Mouse (Mus musculus): ENCODE data around the gene Wrap53. TPM values are rescaled to one million over a fixed set of nuclear protein-coding genes. Genes with fewer than 3 reads are reported as not detected.

Wrap53 gene
- polyA plus RNA-seq, 1 experiment: 8.2 TPM

GRCm38 (mm10) chr11:69525661-69526060 is 54.4 kb downstream of the Wrap53 start:
- no peaks in the 10 kb centered on the region for H3K4me1 ChIP-seq (ENCODE audit: control insufficient read depth, insufficient read depth, low read length)
- TF ChIP-seq POLR2A (IDR thresholded peaks at IDR 0.05; ENCODE audit: borderline replicate concordance, low read depth, low read length): no peak
- no peak for TF ChIP-seq CTCF (IDR thresholded peaks at IDR 0.05; ENCODE audit: low read depth, low read length)
- no peak overlapping the region for H3K27ac ChIP-seq (ENCODE audit: insufficient read depth, low read depth, low read length)
- no peak overlapping the region for H3K4me3 ChIP-seq (ENCODE audit: insufficient read depth, low read length)

DNA sequence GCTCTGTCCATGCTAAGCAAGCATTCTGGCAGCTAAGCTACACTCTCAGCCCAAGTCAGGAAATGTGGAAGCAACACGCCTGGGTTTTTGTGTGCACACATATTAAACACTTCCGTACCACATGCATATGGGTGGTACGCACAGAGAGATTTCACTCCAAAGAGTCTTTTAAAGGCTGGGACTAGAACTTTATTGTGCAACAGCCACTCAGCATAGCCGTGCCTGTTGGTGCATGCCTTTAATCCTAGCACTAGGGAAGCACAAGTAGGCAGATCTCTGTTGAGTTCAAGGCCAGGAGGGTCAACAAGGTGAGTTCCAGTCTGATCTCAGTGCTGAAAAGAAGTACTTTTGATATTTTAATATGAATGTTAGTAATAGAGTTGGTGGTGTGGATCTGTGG is 56.4 kb downstream of the Wrap53 start:
- no peak overlapping the region for H3K27ac ChIP-seq (ENCODE audit: insufficient read depth, low read depth, low read length)
- no peak for TF ChIP-seq CTCF (IDR thresholded peaks at IDR 0.05; ENCODE audit: low read depth, low read length)
- no peak for TF ChIP-seq POLR2A (IDR thresholded peaks at IDR 0.05; ENCODE audit: borderline replicate concordance, low read depth, low read length)
- no peak overlapping the region for H3K4me3 ChIP-seq (ENCODE audit: insufficient read depth, low read length)
- no peaks in the 10 kb centered on the region for H3K4me1 ChIP-seq (ENCODE audit: control insufficient read depth, insufficient read depth, low read length)

DNA sequence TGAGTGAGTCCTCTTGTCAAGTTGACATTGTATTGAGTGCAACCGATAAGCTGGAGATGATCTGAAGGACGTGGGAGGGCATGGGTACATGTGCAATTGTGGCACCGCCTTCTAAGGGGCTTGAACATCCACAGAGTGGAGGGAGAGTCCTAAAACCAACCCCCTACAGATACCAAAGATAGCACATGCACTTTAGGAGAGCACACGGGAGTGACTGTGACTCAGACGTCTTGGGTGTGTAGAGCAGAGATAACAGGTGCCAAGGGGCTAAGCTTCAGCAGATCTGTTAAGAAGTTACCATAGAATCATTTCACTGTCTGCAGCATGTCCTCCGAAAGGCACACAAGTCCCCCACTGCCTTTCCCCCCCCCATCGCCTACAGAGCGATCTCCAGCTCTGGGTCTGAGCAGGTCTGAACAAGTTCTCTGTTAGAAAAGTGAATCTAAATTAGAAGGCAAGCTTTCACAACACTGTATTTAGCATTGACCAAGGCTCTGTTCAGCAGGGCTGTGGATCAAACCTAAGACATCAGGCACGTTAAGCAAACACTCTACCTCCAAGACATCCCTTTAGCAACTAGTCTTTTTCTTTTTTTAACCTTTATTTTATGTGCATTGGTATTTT is 58.4 kb downstream of the Wrap53 start:
- no peak for TF ChIP-seq CTCF (IDR thresholded peaks at IDR 0.05; ENCODE audit: low read depth, low read length)
- Histone ChIP-seq H3K4me1 (ENCODE audit: control insufficient read depth, insufficient read depth, low read length) (peaks cover 3% of the 10 kb centered on the region), H3K4me3 (ENCODE audit: insufficient read depth, low read length) (no peak overlapping the region), H3K27ac (ENCODE audit: insufficient read depth, low read depth, low read length) (no peak overlapping the region)

DNA sequence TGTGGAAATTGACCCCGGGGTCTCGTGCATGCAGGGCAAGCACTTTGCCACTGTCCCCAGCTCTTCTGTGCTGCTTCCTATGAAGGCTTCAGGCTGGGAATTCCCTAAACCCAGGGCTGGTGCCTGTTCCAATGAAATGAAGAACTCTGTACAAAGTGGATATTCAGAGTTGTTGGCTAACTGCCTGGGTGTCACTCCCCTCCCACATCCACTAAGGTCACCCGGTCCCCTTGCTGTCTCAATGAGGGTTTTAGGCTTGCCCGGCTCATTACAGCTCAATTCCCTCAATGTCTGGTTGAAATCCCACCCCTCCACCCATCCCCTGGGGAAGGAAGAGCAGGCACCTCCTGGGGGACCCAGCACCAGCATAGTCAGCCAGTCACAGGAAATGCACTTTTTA is 60.1 kb downstream of the Wrap53 start:
- TF ChIP-seq POLR2A (IDR thresholded peaks at IDR 0.05; ENCODE audit: borderline replicate concordance, low read depth, low read length) (no peak), CTCF (IDR thresholded peaks at IDR 0.05; ENCODE audit: low read depth, low read length) (no peak)
- H3K4me1 ChIP-seq (ENCODE audit: control insufficient read depth, insufficient read depth, low read length): peaks cover 7% of the 10 kb centered on the region
- H3K4me3 ChIP-seq (ENCODE audit: insufficient read depth, low read length): no peak overlapping the region
- H3K27ac ChIP-seq (ENCODE audit: insufficient read depth, low read depth, low read length): no peak overlapping the region

GRCm38 (mm10) chr11:69516661-69517060 is 63.4 kb downstream of the Wrap53 start:
- Histone ChIP-seq H3K4me1 (ENCODE audit: control insufficient read depth, insufficient read depth, low read length) (peaks cover 11% of the 10 kb centered on the region), H3K27ac (ENCODE audit: insufficient read depth, low read depth, low read length) (no peak overlapping the region), H3K4me3 (ENCODE audit: insufficient read depth, low read length) (no peak overlapping the region)
- TF ChIP-seq POLR2A (IDR thresholded peaks at IDR 0.05; ENCODE audit: borderline replicate concordance, low read depth, low read length): no peak

- Histone ChIP-seq H3K4me3 (ENCODE audit: insufficient read depth, low read length) (no peak overlapping the region), H3K4me1 (ENCODE audit: control insufficient read depth, insufficient read depth, low read length) (peaks cover 11% of the 10 kb centered on the region), H3K27ac (ENCODE audit: insufficient read depth, low read depth, low read length) (no peak overlapping the region)
- TF ChIP-seq POLR2A (IDR thresholded peaks at IDR 0.05; ENCODE audit: borderline replicate concordance, low read depth, low read length) (no peak), CTCF (IDR thresholded peaks at IDR 0.05; ENCODE audit: low read depth, low read length) (no peak)
Measured at GRCm38 (mm10) chr11:69516151-69516640, 63.9 kb downstream of the Wrap53 start.

DNA sequence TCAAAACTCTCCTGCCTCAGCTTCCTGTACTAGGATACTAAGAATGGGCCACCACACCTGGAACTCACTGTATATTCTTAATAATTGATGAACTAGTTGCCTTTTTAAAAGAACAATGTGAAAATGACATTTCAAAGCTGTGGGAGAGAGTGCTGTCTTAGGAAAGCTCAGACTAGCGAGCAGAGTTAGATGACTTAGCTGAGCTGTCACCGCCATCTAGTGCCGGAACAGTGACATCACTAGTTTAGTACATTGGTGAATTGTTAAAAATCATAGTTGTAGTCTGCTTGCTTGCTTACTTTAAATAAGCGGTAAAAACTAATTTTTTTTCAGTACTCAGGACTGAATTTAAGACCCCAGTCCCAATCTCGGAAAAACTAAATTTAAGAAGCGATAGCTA is 66.2 kb downstream of the Wrap53 start:
- Histone ChIP-seq H3K4me3 (ENCODE audit: insufficient read depth, low read length) (no peak overlapping the region), H3K27ac (ENCODE audit: insufficient read depth, low read depth, low read length) (no peak overlapping the region), H3K4me1 (ENCODE audit: control insufficient read depth, insufficient read depth, low read length) (peaks cover 14% of the 10 kb centered on the region)
- TF ChIP-seq CTCF (IDR thresholded peaks at IDR 0.05; ENCODE audit: low read depth, low read length) (no peak), POLR2A (IDR thresholded peaks at IDR 0.05; ENCODE audit: borderline replicate concordance, low read depth, low read length) (no peak)

Other genes with a start within 250 kb of the Wrap53 start
- 4.6 and 4.8 TPM in 2 replicates for gene Rnf227, start 239.8 kb downstream of the Wrap53 start, polyA plus RNA-seq (2012; ENCODE audit: insufficient read depth, insufficient read length, missing spikeins)
- gene Chd3, start 210.8 kb downstream of the Wrap53 start, polyA plus RNA-seq (2012; ENCODE audit: insufficient read depth, insufficient read length, missing spikeins): 134 and 137 TPM in 2 replicates
- 69.8 and 73.7 TPM in 2 replicates for gene Naa38, start 184.8 kb downstream of the Wrap53 start, polyA plus RNA-seq (2012; ENCODE audit: insufficient read depth, insufficient read length, missing spikeins)
- gene Cyb5d1, start 184.6 kb downstream of the Wrap53 start, polyA plus RNA-seq (2012; ENCODE audit: insufficient read depth, insufficient read length, missing spikeins): 22.5 and 23.2 TPM in 2 replicates
- gene Tmem88, start 182.0 kb downstream of the Wrap53 start, polyA plus RNA-seq (2012; ENCODE audit: insufficient read depth, insufficient read length, missing spikeins): not detected in 2 replicates
- gene Kdm6b, start 166.6 kb downstream of the Wrap53 start, polyA plus RNA-seq (2012; ENCODE audit: insufficient read depth, insufficient read length, missing spikeins): 8.1 and 9.3 TPM in 2 replicates
- gene Dnah2, start 31.1 kb downstream of the Wrap53 start, polyA plus RNA-seq (2012; ENCODE audit: insufficient read depth, insufficient read length, missing spikeins): 0.72 and 0.76 TPM in 2 replicates
- 0.33 TPM in 1 of 2 replicates, not detected in the other for gene Efnb3, start 20.1 kb downstream of the Wrap53 start, polyA plus RNA-seq (2012; ENCODE audit: insufficient read depth, insufficient read length, missing spikeins)
- gene Trp53, start 104 bp upstream of the Wrap53 start, polyA plus RNA-seq (2012; ENCODE audit: insufficient read depth, insufficient read length, missing spikeins): 76.1 and 79.7 TPM in 2 replicates
- gene Atp1b2, start 25.7 kb upstream of the Wrap53 start, polyA plus RNA-seq (2012; ENCODE audit: insufficient read depth, insufficient read length, missing spikeins): not detected in 2 replicates
- gene Shbg, start 37.6 kb upstream of the Wrap53 start, polyA plus RNA-seq (2012; ENCODE audit: insufficient read depth, insufficient read length, missing spikeins): not detected in 2 replicates
- gene Sat2, start 41.8 kb upstream of the Wrap53 start, polyA plus RNA-seq (2012; ENCODE audit: insufficient read depth, insufficient read length, missing spikeins): 2.5 and 4.3 TPM in 2 replicates
- 54.1 and 64.6 TPM in 2 replicates for gene Fxr2, start 52.7 kb upstream of the Wrap53 start, polyA plus RNA-seq (2012; ENCODE audit: insufficient read depth, insufficient read length, missing spikeins)
- not detected in 2 replicates for gene Sox15, start 75.1 kb upstream of the Wrap53 start, polyA plus RNA-seq (2012; ENCODE audit: insufficient read depth, insufficient read length, missing spikeins)
- 64.2 and 68.9 TPM in 2 replicates for gene Mpdu1, start 82.4 kb upstream of the Wrap53 start, polyA plus RNA-seq (2012; ENCODE audit: insufficient read depth, insufficient read length, missing spikeins)
- 1,401 and 1,598 TPM in 2 replicates for gene Cd68, start 85.9 kb upstream of the Wrap53 start, polyA plus RNA-seq (2012; ENCODE audit: insufficient read depth, insufficient read length, missing spikeins)
- 303 and 319 TPM in 2 replicates for gene Eif4a1, start 92.2 kb upstream of the Wrap53 start, polyA plus RNA-seq (2012; ENCODE audit: insufficient read depth, insufficient read length, missing spikeins)
- 120 and 131 TPM in 2 replicates for gene Senp3, start 101.8 kb upstream of the Wrap53 start, polyA plus RNA-seq (2012; ENCODE audit: insufficient read depth, insufficient read length, missing spikeins)
- 20.8 and 23.9 TPM in 2 replicates for gene Tnfsf13, start 105.5 kb upstream of the Wrap53 start, polyA plus RNA-seq (2012; ENCODE audit: insufficient read depth, insufficient read length, missing spikeins)
- 97.6 and 101 TPM in 2 replicates for gene Tnfsf12, start 115.6 kb upstream of the Wrap53 start, polyA plus RNA-seq (2012; ENCODE audit: insufficient read depth, insufficient read length, missing spikeins)
- 43.9 and 59.4 TPM in 2 replicates for gene Tnfsfm13, start 115.8 kb upstream of the Wrap53 start, polyA plus RNA-seq (2012; ENCODE audit: insufficient read depth, insufficient read length, missing spikeins)
- gene Polr2a, start 178.4 kb upstream of the Wrap53 start, polyA plus RNA-seq (2012; ENCODE audit: insufficient read depth, insufficient read length, missing spikeins): 46.5 and 69.7 TPM in 2 replicates
- not detected in 2 replicates for gene Slc35g3, start 181.7 kb upstream of the Wrap53 start, polyA plus RNA-seq (2012; ENCODE audit: insufficient read depth, insufficient read length, missing spikeins)
- 28.8 and 38.2 TPM in 2 replicates for gene Zbtb4, start 185.7 kb upstream of the Wrap53 start, polyA plus RNA-seq (2012; ENCODE audit: insufficient read depth, insufficient read length, missing spikeins)
- gene Chrnb1, start 215.7 kb upstream of the Wrap53 start, polyA plus RNA-seq (2012; ENCODE audit: insufficient read depth, insufficient read length, missing spikeins): 1.0 and 1.8 TPM in 2 replicates
- 27.9 and 29.7 TPM in 2 replicates for gene Fgf11, start 221.6 kb upstream of the Wrap53 start, polyA plus RNA-seq (2012; ENCODE audit: insufficient read depth, insufficient read length, missing spikeins)
- gene Tmem102, start 225.4 kb upstream of the Wrap53 start, polyA plus RNA-seq (2012; ENCODE audit: insufficient read depth, insufficient read length, missing spikeins): not detected in 2 replicates
- not detected in 2 replicates for gene Gm39566, start 235.0 kb upstream of the Wrap53 start, polyA plus RNA-seq (2012; ENCODE audit: insufficient read depth, insufficient read length, missing spikeins)
- gene Spem2, start 238.2 kb upstream of the Wrap53 start, polyA plus RNA-seq (2012; ENCODE audit: insufficient read depth, insufficient read length, missing spikeins): not detected in 2 replicates
- not detected in 2 replicates for gene Spem1, start 241.9 kb upstream of the Wrap53 start, polyA plus RNA-seq (2012; ENCODE audit: insufficient read depth, insufficient read length, missing spikeins)